In genomic region chrX:48410388-48410776, GRCm38 (mm10) we compare ENCODE assay signal across 8 mouse cellular contexts. TPM values are rescaled to one million over a fixed set of nuclear protein-coding genes. Genes with fewer than 3 reads are reported as not detected.
DNase-seq lines count a peak whose midpoint lies in the region; ATAC-seq and TF ChIP-seq lines count a peak whose summit lies in the region.

No protein-coding gene starts in this region.

- no peak for TF ChIP-seq EP300 in heart, postnatal 0 days (IDR thresholded peaks at IDR 0.05; ENCODE audit: low read depth)
- TF ChIP-seq EP300 in heart, adult 2 months (IDR thresholded peaks at IDR 0.05; ENCODE audit: insufficient read depth, low read depth, low read length) = no peak

- peak overlapping the region; percentile 60; the same call in 1 of the 2 replicates for H3K4me2 ChIP-seq in heart, postnatal 0 days (ENCODE audit: low read depth, low read length)
- H3K4me2 ChIP-seq in embryonic facial prominence, embryonic 14.5 days (ENCODE audit: low read depth, low read length) = 0 out of 2 replicates have a peak overlapping the region, but pooled peaks have one; percentile 51
- 0 out of 2 replicates have a peak overlapping the region, but pooled peaks have one; percentile 52 for H3K4me2 ChIP-seq in intestine, embryonic 14.5 days (ENCODE audit: low read length)
- H3K4me2 ChIP-seq in midbrain, embryonic 14.5 days (ENCODE audit: low read length) = peak overlapping the region; percentile 52

- H3K9ac ChIP-seq in heart, postnatal 0 days (replicated peaks; ENCODE audit: low read depth, low read length) = no peak overlapping the region
- no peak overlapping the region for H3K9ac ChIP-seq in heart, adult 2 months (ENCODE audit: low read depth, low read length)
- no peak overlapping the region for H3K9ac ChIP-seq in embryonic facial prominence, embryonic 14.5 days (ENCODE audit: low read depth, low read length)
- H3K9ac ChIP-seq in intestine, embryonic 14.5 days (ENCODE audit: low read length) = no peak overlapping the region
- H3K9ac ChIP-seq in midbrain, embryonic 14.5 days (replicated peaks; ENCODE audit: low read length) = no peak overlapping the region

- DNase-seq in heart, postnatal 0 days (ENCODE audit: low spot score) = no peak
- DNase-seq in heart, adult 2 months = no peak
- DNase-seq in embryonic facial prominence, embryonic 14.5 days (ENCODE audit: low spot score) = no peak
- no peak for DNase-seq in intestine, embryonic 14.5 days (ENCODE audit: low spot score)
- no peak for DNase-seq in midbrain, embryonic 14.5 days
- DNase-seq in adrenal gland, adult (ENCODE audit: inconsistent age in 2 of 2, low spot score in 1 of 2) = no peak
- DNase-seq in right cerebral cortex, postnatal 10 days (ENCODE audit: low spot score in 2 of 2) = no peak
- DNase-seq in frontal cortex, postnatal 25 days (ENCODE audit: low spot score in 2 of 2) = no peak

- H3K36me3 ChIP-seq in heart, postnatal 0 days (replicated peaks; ENCODE audit: control insufficient read depth, insufficient read depth, low read length) = peaks cover 7% of the 10 kb centered on the region
- H3K36me3 ChIP-seq in heart, adult 2 months (ENCODE audit: control insufficient read depth, insufficient read depth, low read length) = no peaks in the 10 kb centered on the region
- H3K36me3 ChIP-seq in embryonic facial prominence, embryonic 14.5 days (ENCODE audit: control insufficient read depth, insufficient read depth, low read length) = no peaks in the 10 kb centered on the region
- H3K36me3 ChIP-seq in intestine, embryonic 14.5 days (ENCODE audit: control insufficient read depth, insufficient read depth, low read length) = peaks cover 13% of the 10 kb centered on the region; the same call in 1 of the 2 replicates
- peaks cover 3% of the 10 kb centered on the region; the same call in 1 of the 2 replicates for H3K36me3 ChIP-seq in midbrain, embryonic 14.5 days (ENCODE audit: control insufficient read depth, insufficient read depth, low read length)

- WGBS in heart, postnatal 0 days = 25% methylated on average over 7 of the region's 7 CpGs
- WGBS in heart, adult 2 months = 23% methylated on average over 7 of the region's 7 CpGs
- 25% methylated on average over 7 of the region's 7 CpGs for WGBS in embryonic facial prominence, embryonic 14.5 days
- 15% methylated on average over 7 of the region's 7 CpGs for WGBS in intestine, embryonic 14.5 days
- WGBS in midbrain, embryonic 14.5 days = 23% methylated on average over 7 of the region's 7 CpGs

- 0 out of 2 replicates have a peak, but pooled peaks have one; percentile 3 for ATAC-seq in heart, postnatal 0 days (ENCODE audit: insufficient read depth, low read depth)
- peak; percentile 16; the same call in 1 of the 2 replicates for ATAC-seq in embryonic facial prominence, embryonic 14.5 days (ENCODE audit: low read depth)
- ATAC-seq in intestine, embryonic 14.5 days (replicated peaks; ENCODE audit: low FRiP score, low TSS enrichment, low read depth) = peak; percentile 3; the same call in 1 of the 2 replicates
- no peak for ATAC-seq in midbrain, embryonic 14.5 days (ENCODE audit: low FRiP score, low TSS enrichment)

- H3K4me3 ChIP-seq in heart, postnatal 0 days (ENCODE audit: low read depth, low read length) = peak overlapping the region; percentile 54; the same call in 1 of the 2 replicates
- no peak overlapping the region for H3K4me3 ChIP-seq in heart, adult 2 months
- peak overlapping the region; percentile 46; the same call in 1 of the 2 replicates for H3K4me3 ChIP-seq in embryonic facial prominence, embryonic 14.5 days (ENCODE audit: low read depth, low read length)
- H3K4me3 ChIP-seq in intestine, embryonic 14.5 days (ENCODE audit: low read depth, low read length) = peak overlapping the region; percentile 35; the same call in 1 of the 2 replicates
- H3K4me3 ChIP-seq in midbrain, embryonic 14.5 days (replicated peaks; ENCODE audit: low read depth, low read length) = no peak overlapping the region

- H3K4me1 ChIP-seq in heart, postnatal 0 days (ENCODE audit: control insufficient read depth, insufficient read depth) = no peaks in the 10 kb centered on the region
- H3K4me1 ChIP-seq in heart, adult 2 months (ENCODE audit: control insufficient read depth, insufficient read depth, low read length) = no peaks in the 10 kb centered on the region; the same call in 1 of the 2 replicates
- no peaks in the 10 kb centered on the region for H3K4me1 ChIP-seq in embryonic facial prominence, embryonic 14.5 days (ENCODE audit: control insufficient read depth, insufficient read depth, low read length)
- H3K4me1 ChIP-seq in intestine, embryonic 14.5 days (replicated peaks; ENCODE audit: control insufficient read depth, insufficient read depth, low read length) = no peaks in the 10 kb centered on the region
- H3K4me1 ChIP-seq in midbrain, embryonic 14.5 days (ENCODE audit: control insufficient read depth, insufficient read depth, low read length) = no peaks in the 10 kb centered on the region

- H3K27me3 ChIP-seq in heart, postnatal 0 days (ENCODE audit: control insufficient read depth, insufficient read depth, low read length) = no peaks in the 10 kb centered on the region
- H3K27me3 ChIP-seq in heart, adult 2 months (ENCODE audit: control insufficient read depth, insufficient read depth, low read length) = no peaks in the 10 kb centered on the region
- no peaks in the 10 kb centered on the region for H3K27me3 ChIP-seq in embryonic facial prominence, embryonic 14.5 days (replicated peaks; ENCODE audit: control insufficient read depth, insufficient read depth, low read length)
- no peaks in the 10 kb centered on the region for H3K27me3 ChIP-seq in intestine, embryonic 14.5 days (replicated peaks; ENCODE audit: control insufficient read depth, insufficient read depth, low read length)
- no peaks in the 10 kb centered on the region for H3K27me3 ChIP-seq in midbrain, embryonic 14.5 days (ENCODE audit: control insufficient read depth, insufficient read depth, low read length)

- no peaks in the 10 kb centered on the region for H3K79me2 ChIP-seq in heart, adult 2 months (replicated peaks; ENCODE audit: control insufficient read depth, insufficient read depth, low read length)

- H3K9me3 ChIP-seq in heart, postnatal 0 days (replicated peaks; ENCODE audit: control insufficient read depth, low read length) = no peaks in the 10 kb centered on the region
- H3K9me3 ChIP-seq in embryonic facial prominence, embryonic 14.5 days (ENCODE audit: control insufficient read depth, low read length) = no peaks in the 10 kb centered on the region
- no peaks in the 10 kb centered on the region for H3K9me3 ChIP-seq in intestine, embryonic 14.5 days (ENCODE audit: control insufficient read depth, low read length)
- H3K9me3 ChIP-seq in midbrain, embryonic 14.5 days (ENCODE audit: control insufficient read depth, low read length) = no peaks in the 10 kb centered on the region

- intact Hi-C loops in heart, adult 2 months (cut with DNase I) = loop anchor here (1.0 to 5.0 kb wide), 2 partner anchors 128 to 425 kb away; no protein-coding TSS in a partner anchor

- TF ChIP-seq POLR2A in heart, adult 2 months (IDR thresholded peaks at IDR 0.05; ENCODE audit: insufficient read depth, low read depth, low read length) = no peak

- no peak for TF ChIP-seq CTCF in heart, postnatal 0 days (IDR thresholded peaks at IDR 0.05; ENCODE audit: low read depth)
- TF ChIP-seq CTCF in heart, adult 2 months (IDR thresholded peaks at IDR 0.05) = no peak

- no peak overlapping the region for H3K27ac ChIP-seq in heart, postnatal 0 days (ENCODE audit: low read depth)
- no peak overlapping the region; the same call in 1 of the 2 replicates for H3K27ac ChIP-seq in heart, adult 2 months
- H3K27ac ChIP-seq in embryonic facial prominence, embryonic 14.5 days (replicated peaks; ENCODE audit: low read depth, low read length) = no peak overlapping the region
- no peak overlapping the region for H3K27ac ChIP-seq in intestine, embryonic 14.5 days (ENCODE audit: low read depth)
- no peak overlapping the region for H3K27ac ChIP-seq in midbrain, embryonic 14.5 days (replicated peaks; ENCODE audit: low read depth, low read length)

RNA-seq across cellular contexts. Expression of gene Elf4, which starts 52.5 kb away (rescaled TPM):
- 12.3 and 13.0 TPM in 2 replicates for total RNA-seq in heart, postnatal 0 days (2014; rRNA removed; ENCODE audit: low replicate concordance)
- polyA plus RNA-seq in heart, postnatal 0 days (2015; fragmentation: Nextera tagmentation; extraction: Ambion mirVana) = 4.1 and 4.6 TPM in 2 replicates
- 1 to 10 TPM; 4.5 to 5.0 TPM for total RNA-seq in heart, adult 2 months (2021)
- polyA plus RNA-seq in heart, adult 2 months (2012; rRNA removed) = 7.6 and 8.3 TPM in 2 replicates
- polyA plus RNA-seq in embryonic facial prominence, embryonic 14.5 days (2014; fragmentation: Nextera tagmentation; extraction: Ambion mirVana) = 11.5 and 12.7 TPM in 2 replicates
- polyA plus RNA-seq in intestine, embryonic 14.5 days (2014; fragmentation: Nextera tagmentation; extraction: Ambion mirVana) = 17.7 and 19.8 TPM in 2 replicates
- polyA plus RNA-seq in midbrain, embryonic 14.5 days (2014; fragmentation: Nextera tagmentation; extraction: Ambion mirVana) = 0.20 and 0.95 TPM in 2 replicates

Comparison
In these comparisons a context has a peak if more than half of its experiments do, and no peak if none do; other contexts are left out.
1. H3K4me3 ChIP-seq: peak in heart, postnatal 0 days (single experiment), embryonic facial prominence, embryonic 14.5 days (single experiment) and intestine, embryonic 14.5 days (single experiment); none in heart, adult 2 months (single experiment) and midbrain, embryonic 14.5 days (single experiment).
2. Peak in every context shown above with its lines, with median percentiles within 50 percentile points of each other: H3K4me2 ChIP-seq.